Mouse (Mus musculus) liver, adult 2 months (tissue): ENCODE results near the gene Gm10964.

ENCODE experiments used
- CTCF ChIP-seq: fragments of 200-500 bp; IDR thresholded peaks from 2 replicates; pipeline ENCODE4 v1.5.1; 2011; ENCODE audit warnings: low read depth, low read length, control low read depth
- POLR2A ChIP-seq: fragments of 200-500 bp; IDR thresholded peaks from 2 replicates; pipeline ENCODE4 v1.6.1; 2011; ENCODE audit warnings: low read length, control low read depth; ENCODE audit not compliant: insufficient read depth; ENCODE audit errors: extremely low read depth

- TF ChIP-seq POLR2A (no peak), CTCF (no peak)
Observed at GRCm38 (mm10) chr3:103755351-103755750, 16.2 kb downstream of the Gm10964 start.
